Mouse (Mus musculus): ENCODE results near the gene Faim2.
A peak's percentile ranks its signal among the peaks of the same experiment; 100 is the strongest.

The Faim2 gene

GRCm38 (mm10) chr15:99457606-99458401, 70.2 kb downstream of the Faim2 start, which contains the start of gene Nckap5l:
Nckap5l (minus strand) TSS chr15:99457748.
- DNase-seq: peak; percentile 89 to 94

- peak; percentile 66 to 67 for DNase-seq
Measured at GRCm38 (mm10) chr15:99456963-99457605, 70.9 kb downstream of the Faim2 start.

GRCm38 (mm10) chr15:99456338-99456962, 71.5 kb downstream of the Faim2 start:
- no peak for DNase-seq

GRCm38 (mm10) chr15:99455415-99455814, 72.5 kb downstream of the Faim2 start:
- no peak for DNase-seq

DNA sequence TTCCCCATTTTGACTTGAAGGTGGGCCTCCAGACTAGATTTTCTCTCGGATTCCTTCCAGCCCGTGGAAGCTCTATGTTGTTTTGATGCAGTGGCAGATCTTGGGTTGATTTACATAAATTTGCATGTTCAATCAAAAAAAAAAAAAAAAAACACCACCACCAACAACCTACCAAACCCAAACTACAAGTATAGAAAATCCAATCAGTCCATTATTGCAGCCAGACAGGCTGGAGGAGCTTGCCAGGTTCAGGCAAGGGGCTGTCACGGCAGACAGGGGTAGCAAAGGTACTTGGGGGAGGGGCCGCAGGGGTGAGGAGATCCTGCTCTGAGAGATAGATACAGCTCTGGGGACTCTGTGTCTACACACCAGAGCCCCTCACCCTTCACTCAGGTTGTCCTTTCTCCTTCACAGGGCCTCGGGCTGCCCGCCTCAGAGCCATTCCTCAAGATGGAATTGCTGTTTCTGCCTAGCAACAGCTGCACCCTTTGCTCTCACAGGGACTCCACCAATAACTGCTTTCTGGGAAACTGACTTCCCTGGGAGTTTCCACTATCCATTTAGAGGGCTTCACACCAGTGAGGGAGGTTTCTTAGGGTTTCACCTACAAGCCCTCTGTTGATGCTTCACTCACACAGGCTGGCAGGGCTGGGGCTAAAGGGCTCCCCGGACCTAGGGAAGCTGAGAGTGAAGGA, 73.2 kb downstream of the Faim2 start:
- DNase-seq: no peak

DNA sequence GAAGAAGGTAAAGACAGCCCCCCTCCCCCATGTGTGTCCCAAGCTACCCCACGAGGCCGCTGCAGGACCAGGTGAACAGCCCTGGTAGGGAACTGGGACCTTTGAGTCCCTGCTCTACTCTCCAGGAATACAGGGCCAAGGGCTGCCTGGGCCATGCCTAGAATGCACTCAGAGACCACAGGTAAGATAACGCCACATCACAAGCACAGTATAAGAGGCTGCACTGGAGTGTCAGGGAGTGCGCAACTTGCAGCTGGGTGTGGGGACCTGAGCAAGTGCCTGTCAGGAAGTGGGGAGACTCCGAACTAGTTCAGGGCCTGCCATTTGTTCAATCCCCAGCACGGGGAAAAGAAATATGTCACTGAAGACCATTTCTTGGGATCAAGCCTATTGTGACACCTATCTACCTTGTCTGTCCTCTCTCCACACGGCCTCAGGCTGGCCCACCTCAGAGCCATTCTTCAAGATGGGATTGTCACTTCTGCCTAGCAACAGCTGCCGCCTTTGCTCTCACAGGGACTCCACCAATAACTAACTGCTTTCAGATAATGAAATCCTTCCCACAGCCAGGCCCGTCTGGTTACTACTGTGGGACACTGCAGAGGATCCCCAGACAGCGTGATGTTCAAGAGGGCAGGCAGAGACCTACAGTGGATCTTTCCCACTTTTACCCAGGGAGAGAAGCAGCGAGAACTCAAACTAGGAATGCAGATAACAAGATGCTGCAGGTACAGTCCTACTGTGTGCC, 74.6 kb downstream of the Faim2 start:
- DNase-seq: peak; percentile 49 to 64

DNA sequence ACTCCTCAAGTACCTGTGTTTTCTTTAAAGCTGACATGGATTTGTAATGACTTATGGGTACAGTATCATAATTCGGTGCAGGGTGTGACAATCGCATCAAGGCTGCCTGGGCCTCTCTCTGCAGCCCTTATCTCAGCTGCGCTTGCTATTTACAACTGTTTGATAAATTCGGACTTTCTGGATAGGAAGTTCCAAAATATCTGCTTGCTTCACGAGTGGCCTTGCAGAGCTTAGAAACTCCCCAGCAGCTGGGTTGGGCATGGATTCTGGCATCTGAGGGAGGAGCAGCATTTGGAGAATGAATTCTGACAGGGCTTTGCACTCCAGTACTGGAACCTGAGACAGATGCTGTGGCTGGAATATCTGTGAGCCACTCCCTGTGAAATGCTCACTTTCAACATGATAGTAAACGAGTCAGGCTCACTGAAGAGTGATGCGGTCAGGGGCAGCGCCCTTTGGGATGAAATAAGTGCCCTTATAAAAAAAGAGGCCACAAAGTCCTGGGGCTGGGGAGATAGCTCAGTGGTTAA, 78.1 kb downstream of the Faim2 start:
- DNase-seq: no peak

DNA sequence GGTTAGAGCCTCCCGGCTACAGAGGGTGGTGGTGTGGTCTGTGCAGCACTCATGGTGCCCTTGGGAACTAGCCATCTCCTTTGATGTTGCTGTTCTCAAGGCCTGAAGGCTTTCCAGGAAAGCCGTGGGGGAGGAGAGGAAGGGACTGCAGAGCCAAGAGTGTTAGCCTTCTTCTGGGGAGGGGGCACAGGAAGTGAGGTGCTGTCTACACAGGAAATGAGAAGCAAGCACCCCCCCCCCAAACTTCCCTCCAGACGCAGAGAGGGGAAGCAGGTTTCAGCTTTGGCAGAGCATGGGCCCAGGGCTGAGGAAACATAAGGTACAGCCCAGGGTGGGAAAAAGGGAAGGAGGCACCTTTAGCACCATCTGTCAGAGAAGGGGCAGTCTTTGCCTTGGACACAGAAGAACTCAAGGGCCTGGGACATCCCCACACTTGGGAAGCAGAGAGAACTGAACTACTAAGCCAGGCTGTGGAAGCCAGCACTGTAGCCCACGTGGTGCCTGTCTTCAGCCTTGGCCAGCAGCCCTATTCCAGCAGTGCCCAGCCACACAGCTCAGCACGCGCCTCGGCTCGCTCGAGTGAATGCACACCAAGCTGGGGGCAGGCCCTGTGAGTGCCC, 78.7 kb downstream of the Faim2 start:
- DNase-seq: peak in 1 of 2 experiments; percentile 43

All from lung, adult 18-20 months (tissue).